Mouse (Mus musculus) forebrain, postnatal 0 days (tissue): ENCODE results near the gene Gbp3. TPM values are rescaled to one million over a fixed set of nuclear protein-coding genes. Genes with fewer than 3 reads are reported as not detected.
"Not testable (repeated sequence)": the region's sequence is repeated elsewhere in the genome, so short reads cannot be mapped to it uniquely, and the experiment has no call there.

Source experiments
- ATAC-seq: fragments of 200-750 bp; cut with Nextera tagmentation; 2 replicates; pipeline ENCODE4 v1.8.0; 2017; ENCODE audit warnings: mild to moderate bottlenecking, moderate library complexity
- DNase-seq: peaks from one replicate; pipeline ENCODE4 v3.0.0-alpha.2; 2015
- H3K27ac ChIP-seq: fragments of 300-500 bp; sonication (generic); 2 replicates; pipeline ENCODE4 v1.5.1; 2014; ENCODE audit warnings: low read depth, mild to moderate bottlenecking, antibody characterized with exemption, low read length, moderate library complexity, mixed read lengths
- H3K27me3 ChIP-seq: fragments of 300-500 bp; sonication (generic); 2 replicates; pipeline ENCODE4 v1.6.1; 2014; ENCODE audit warnings: mild to moderate bottlenecking, low read length, mixed read lengths; ENCODE audit not compliant: insufficient read depth
- H3K36me3 ChIP-seq: fragments of 300-500 bp; sonication (generic); 2 replicates; pipeline ENCODE4 v1.6.1; 2014; ENCODE audit warnings: mild to moderate bottlenecking, moderate library complexity; ENCODE audit not compliant: insufficient read depth
- H3K4me1 ChIP-seq: fragments of 300-500 bp; sonication (generic); 2 replicates; pipeline ENCODE4 v1.6.1; 2014; ENCODE audit warnings: antibody characterized with exemption; ENCODE audit not compliant: insufficient read depth
- H3K4me2 ChIP-seq: fragments of 300-500 bp; sonication (generic); 2 replicates; pipeline ENCODE4 v1.6.1; 2014; ENCODE audit warnings: low read depth, mild to moderate bottlenecking, moderate library complexity
- H3K4me3 ChIP-seq: fragments of 300-500 bp; sonication (generic); 2 replicates; pipeline ENCODE4 v1.5.1; 2014; ENCODE audit warnings: low read depth, low read length, mixed read lengths
- H3K9ac ChIP-seq: fragments of 300-500 bp; sonication (generic); 2 replicates; pipeline ENCODE4 v1.6.1; 2014; ENCODE audit warnings: mild to moderate bottlenecking
- H3K9me3 ChIP-seq: fragments of 300-500 bp; sonication (generic); 2 replicates; pipeline ENCODE4 v1.6.1; 2016; ENCODE audit warnings: low read length
- CTCF ChIP-seq: sonication (generic); IDR thresholded peaks from 2 replicates; pipeline ENCODE4 v1.5.1; 2016; ENCODE audit warnings: antibody characterized with exemption, control low read depth, low read depth
- WGBS: fragments of 180-500 bp; shearing (Covaris S2); extraction: QIAGEN DNeasy Blood & Tissue Kit; methylation state at CpG from one replicate; pipeline ENCODE4 v1.1.7; 2014; 5-methylcytosine and 5-hydroxymethylcytosine counted together
- polyA plus RNA-seq: library from polyadenylated mRNA; unstranded; fragments of >200 nt; fragmentation: Nextera tagmentation; extraction: Ambion mirVana; gene quantifications from 2 replicates; pipeline ENCODE4 v1.2.1, GENCODE M21; 2015
- total RNA-seq: library from RNA; depleted of rRNA; stranded (reverse); fragments of >200 nt; gene quantifications from 2 replicates; pipeline ENCODE4 v1.2.3, GENCODE M21; 2014

Gbp3 gene
- total and polyA plus RNA-seq, 2 experiments from 2014 or later, result 3.1 to 5.0 TPM

- Histone ChIP-seq H3K4me3 (no peak overlapping the region), H3K9ac (no peak overlapping the region), H3K36me3 (no peaks in the 10 kb centered on the region), H3K4me2 (no peak overlapping the region), H3K9me3 (no peaks in the 10 kb centered on the region), H3K27ac (no peak overlapping the region), H3K4me1 (no peaks in the 10 kb centered on the region), H3K27me3 (no peaks in the 10 kb centered on the region; the same call in 1 of the 2 replicates)
- no peak for TF ChIP-seq CTCF
- WGBS, result 65% methylated on average over 1 of the region's 1 CpGs
- DNase-seq (no peak), ATAC-seq (no peak)
Measured at GRCm38 (mm10) chr3:142535667-142536066, 24.2 kb upstream of the Gbp3 start.

DNA sequence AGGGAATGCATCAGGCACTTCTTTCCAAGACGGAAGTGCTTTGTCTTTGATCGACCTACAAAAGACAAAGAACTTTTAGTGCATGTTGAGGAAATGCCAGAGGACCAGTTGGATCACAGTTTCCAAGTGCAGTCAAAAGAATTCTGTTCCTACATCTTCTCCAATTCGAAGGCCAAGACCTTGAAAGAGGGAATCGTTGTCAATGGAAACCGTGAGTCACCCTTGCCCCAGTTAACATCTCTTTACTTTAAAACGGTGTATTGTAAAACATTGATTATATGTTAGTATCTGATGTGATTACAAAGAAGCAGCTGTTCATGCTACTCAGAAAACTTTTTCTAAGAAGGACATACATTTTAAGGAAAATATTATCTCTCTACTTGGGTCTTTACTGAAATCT lies 18.4 kb upstream of the Gbp3 start:
- DNase-seq (no peak), ATAC-seq (no peak)
- WGBS, result 79% methylated on average over 6 of the region's 6 CpGs
- Histone ChIP-seq H3K9me3 (no peaks in the 10 kb centered on the region), H3K9ac (no peak overlapping the region), H3K4me1 (no peaks in the 10 kb centered on the region), H3K27ac (no peak overlapping the region), H3K27me3 (no peaks in the 10 kb centered on the region), H3K4me3 (no peak overlapping the region), H3K4me2 (no peak overlapping the region), H3K36me3 (no peaks in the 10 kb centered on the region)
- TF ChIP-seq CTCF, result no peak

DNA sequence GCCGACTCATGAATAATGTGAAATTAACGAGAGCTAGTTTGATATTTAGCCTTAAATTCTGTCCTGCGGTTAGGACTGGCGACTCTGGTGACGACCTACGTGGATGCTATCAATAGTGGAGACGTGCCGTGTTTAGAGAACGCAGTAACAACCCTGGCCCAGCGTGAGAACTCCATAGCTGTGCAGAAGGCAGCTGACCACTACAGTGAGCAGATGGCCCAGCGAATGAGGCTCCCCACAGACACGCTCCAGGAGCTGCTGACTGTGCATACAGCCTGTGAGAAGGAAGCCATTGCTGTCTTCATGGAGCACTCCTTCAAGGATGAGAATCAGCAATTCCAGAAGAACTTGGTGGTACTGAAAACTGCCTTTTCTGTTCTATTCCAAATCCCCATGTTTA lies 17.1 kb upstream of the Gbp3 start:
- not testable (repeated sequence) for H3K27me3 ChIP-seq, H3K9ac ChIP-seq, H3K4me2 ChIP-seq, H3K36me3 ChIP-seq, ATAC-seq, H3K4me3 ChIP-seq, H3K4me1 ChIP-seq, DNase-seq, H3K27ac ChIP-seq, H3K9me3 ChIP-seq
- 72% methylated on average over 12 of the region's 12 CpGs for WGBS

- Histone ChIP-seq H3K4me1 (no peaks in the 10 kb centered on the region), H3K4me2 (no peak overlapping the region), H3K9ac (no peak overlapping the region), H3K9me3 (no peaks in the 10 kb centered on the region), H3K27ac (no peak overlapping the region), H3K27me3 (no peaks in the 10 kb centered on the region), H3K4me3 (no peak overlapping the region), H3K36me3 (no peaks in the 10 kb centered on the region)
- DNase-seq (no peak), ATAC-seq (no peak)
- TF ChIP-seq CTCF, result no peak
- 51% methylated on average over 3 of the region's 3 CpGs for WGBS
Measured at GRCm38 (mm10) chr3:142546690-142547089, 13.1 kb upstream of the Gbp3 start.

DNA sequence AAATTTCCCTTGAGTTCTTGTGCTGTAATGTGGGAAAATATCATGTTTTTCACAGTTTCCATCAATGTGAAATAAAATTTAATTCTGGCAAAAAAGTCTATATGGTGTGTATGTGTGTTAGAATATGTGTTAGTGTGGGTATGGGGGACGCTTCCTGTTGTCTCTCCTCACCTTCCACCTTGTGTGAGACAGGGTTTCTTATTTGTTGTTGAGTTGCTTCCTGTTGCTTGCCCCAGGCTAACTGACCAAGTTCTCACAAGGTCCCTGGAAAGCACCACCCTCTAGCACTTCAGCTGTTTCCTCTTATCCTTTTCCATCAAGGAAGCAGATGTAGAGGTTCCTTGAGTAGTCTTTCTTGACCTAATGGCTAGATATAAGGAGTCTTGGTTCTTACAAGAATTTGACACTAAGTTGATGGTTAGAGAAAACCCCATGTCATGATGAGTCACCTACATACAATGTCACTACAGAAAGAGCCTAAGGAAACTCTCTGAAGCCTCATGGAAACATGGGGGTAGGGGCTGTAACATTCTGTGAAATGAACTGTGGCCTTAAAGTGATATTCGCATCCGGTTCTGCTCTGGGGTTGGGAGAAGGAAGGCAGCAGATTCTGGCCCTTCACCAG lies 9.7 kb upstream of the Gbp3 start:
- H3K9ac ChIP-seq, result no peak overlapping the region
- no peak overlapping the region for H3K4me3 ChIP-seq
- 94% methylated on average over 3 of the region's 3 CpGs for WGBS
- TF ChIP-seq CTCF, result no peak
- no peaks in the 10 kb centered on the region for H3K9me3 ChIP-seq
- no peak for DNase-seq
- no peak overlapping the region for H3K4me2 ChIP-seq
- no peak for ATAC-seq
- no peaks in the 10 kb centered on the region for H3K27me3 ChIP-seq
- H3K27ac ChIP-seq, result no peak overlapping the region
- H3K36me3 ChIP-seq, result no peaks in the 10 kb centered on the region
- H3K4me1 ChIP-seq, result no peaks in the 10 kb centered on the region

DNA sequence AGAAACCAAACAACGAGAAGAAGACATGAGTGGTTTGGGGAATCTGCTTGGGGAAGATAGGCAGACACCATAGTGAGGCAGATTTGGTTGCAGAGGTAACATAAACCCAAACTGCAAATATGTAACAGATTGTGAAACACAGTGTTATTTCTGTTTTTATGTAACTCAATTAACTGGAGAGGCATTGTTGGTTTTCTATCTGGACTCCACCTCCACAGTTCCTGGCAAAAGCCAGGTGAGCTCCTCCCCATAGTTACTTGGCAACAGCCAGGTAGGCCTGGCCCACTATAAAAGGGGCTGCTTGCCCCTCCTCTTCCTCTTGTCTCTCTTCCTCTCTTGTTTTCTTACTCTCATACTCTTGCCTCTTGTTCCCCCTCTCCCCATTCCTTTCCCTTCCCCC lies 5.2 kb upstream of the Gbp3 start:
- Histone ChIP-seq H3K9me3 (no peaks in the 10 kb centered on the region), H3K27me3 (no peaks in the 10 kb centered on the region), H3K9ac (no peak overlapping the region), H3K4me1 (no peaks in the 10 kb centered on the region), H3K36me3 (no peaks in the 10 kb centered on the region), H3K27ac (no peak overlapping the region), H3K4me2 (no peak overlapping the region), H3K4me3 (no peak overlapping the region)
- 84% methylated on average over 1 of the region's 1 CpGs for WGBS
- DNase-seq (no peak), ATAC-seq (no peak)
- no peak for TF ChIP-seq CTCF

GRCm38 (mm10) chr3:142555623-142556022 lies 4.2 kb upstream of the Gbp3 start:
- Histone ChIP-seq H3K4me1 (no peaks in the 10 kb centered on the region), H3K4me3 (no peak overlapping the region), H3K27me3 (no peaks in the 10 kb centered on the region), H3K4me2 (no peak overlapping the region), H3K9me3 (no peaks in the 10 kb centered on the region), H3K36me3 (no peaks in the 10 kb centered on the region), H3K9ac (no peak overlapping the region), H3K27ac (no peak overlapping the region)
- DNase-seq, result no peak
- 86% methylated on average over 11 of the region's 11 CpGs for WGBS
- TF ChIP-seq CTCF, result no peak
- no peak for ATAC-seq
